Mouse (Mus musculus): ENCODE measurements around the gene Lcp2.
A peak's percentile ranks its signal among the peaks of the same experiment; 100 is the strongest.

The Lcp2 gene

DNA sequence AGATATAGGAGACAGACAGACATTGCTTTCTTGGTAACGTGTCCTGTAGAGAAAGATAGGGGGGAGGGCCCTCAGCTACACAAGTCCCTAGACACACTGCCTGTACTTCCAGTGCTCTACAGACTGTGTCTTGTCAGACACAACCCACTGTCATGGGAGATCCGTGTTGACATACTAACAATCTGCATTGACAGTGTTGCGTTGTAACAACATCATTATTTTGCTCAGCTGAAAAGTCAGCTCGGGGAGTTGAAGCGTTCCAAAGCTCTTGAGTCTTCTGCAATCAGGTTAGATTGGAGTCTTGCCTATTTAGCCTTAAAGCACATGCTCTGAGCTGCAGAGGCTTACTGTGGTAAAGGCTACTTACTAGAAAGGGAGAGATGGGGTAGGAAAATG, 820 bp downstream of the Lcp2 start:
- no peak for DNase-seq (ENCODE audit: low spot score)

DNA sequence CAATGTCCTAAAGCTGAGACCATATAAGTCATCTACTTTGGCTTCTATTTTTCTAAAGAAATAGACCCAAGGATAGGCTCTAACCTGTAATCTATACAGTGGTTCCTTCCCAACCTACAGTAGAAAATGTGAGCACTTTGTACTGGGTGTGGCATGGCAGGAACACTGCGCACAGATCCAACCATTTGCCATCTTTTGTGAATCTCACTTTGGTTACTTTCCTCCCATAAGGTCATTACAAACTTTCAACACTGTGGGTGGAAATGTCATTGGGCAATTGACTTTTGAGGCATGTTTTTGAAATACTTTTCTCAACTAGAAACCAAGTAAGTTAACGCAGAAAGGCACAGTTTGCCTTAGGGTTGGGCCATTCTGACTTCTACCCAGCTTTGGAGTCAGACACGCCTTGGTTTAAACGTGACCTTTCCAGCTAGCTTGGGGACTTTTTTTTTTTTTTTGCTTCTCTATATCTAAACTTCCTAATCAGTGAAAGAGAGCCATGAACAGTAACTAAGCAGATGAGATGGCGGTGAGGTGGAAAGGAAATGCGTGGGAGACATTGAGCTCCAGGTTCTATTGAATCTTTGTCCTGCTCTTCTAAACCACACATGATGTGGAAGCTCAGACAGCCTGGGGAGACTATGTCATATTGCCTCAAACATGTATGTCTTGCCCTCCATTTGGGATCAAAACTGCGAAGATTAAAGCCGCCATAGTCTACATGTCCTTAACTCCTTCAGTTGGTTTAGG, 1.8 kb downstream of the Lcp2 start:
- DNase-seq (ENCODE audit: low spot score) = no peak

DNA sequence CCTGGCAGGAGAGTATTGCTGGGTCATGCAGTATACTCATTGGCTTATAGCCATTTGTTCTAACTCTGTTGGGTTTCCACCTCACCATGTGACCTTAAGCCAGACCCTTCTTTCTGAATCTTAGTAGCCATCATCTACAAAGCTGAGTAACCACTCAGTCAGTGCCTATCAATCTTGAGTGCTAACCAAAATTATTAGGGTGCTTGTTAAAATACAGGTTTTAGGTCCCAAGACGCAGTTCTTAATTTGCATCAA, 2.3 kb downstream of the Lcp2 start:
- DNase-seq (ENCODE audit: low spot score) = no peak

DNA sequence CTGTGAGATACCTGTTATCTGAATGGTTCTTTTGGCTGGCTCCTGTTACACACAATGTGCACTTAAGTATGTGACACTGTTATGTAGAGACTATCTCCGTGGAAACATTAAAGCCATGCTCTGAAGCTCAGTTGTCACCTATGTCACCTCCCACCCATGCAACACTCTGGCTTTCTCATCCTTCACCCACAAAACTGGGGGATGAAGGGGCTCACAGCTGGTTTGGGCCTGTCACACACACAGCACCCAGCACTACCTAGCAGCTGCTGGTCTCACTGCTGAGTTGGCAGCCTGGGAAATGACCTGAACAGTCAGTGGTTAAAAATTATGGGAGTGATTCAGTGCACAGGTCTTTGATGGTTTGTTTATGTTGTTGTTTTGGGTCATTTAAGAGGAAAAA, 3.3 kb downstream of the Lcp2 start:
- DNase-seq (ENCODE audit: low spot score) = no peak

DNA sequence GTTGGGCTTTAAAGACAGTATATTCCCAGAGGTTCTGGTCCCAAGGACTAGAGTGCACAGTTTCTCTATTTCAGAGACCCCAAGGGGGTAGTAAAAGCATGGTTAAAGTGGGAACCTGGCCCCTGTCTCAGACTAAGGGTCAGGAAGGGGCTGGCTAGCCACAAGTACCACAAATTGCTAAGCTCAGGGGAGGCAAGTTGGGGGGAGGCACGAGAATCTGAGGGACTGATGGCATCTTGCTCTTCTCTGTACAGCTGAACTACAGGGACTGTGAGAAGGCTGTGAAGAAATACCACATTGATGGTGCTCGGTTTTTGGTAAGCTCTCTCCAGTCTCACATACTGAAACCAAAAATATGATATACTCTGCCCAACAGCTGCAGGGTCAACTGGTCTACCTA, 3.9 kb downstream of the Lcp2 start:
- no peak for DNase-seq (ENCODE audit: low spot score)

DNA sequence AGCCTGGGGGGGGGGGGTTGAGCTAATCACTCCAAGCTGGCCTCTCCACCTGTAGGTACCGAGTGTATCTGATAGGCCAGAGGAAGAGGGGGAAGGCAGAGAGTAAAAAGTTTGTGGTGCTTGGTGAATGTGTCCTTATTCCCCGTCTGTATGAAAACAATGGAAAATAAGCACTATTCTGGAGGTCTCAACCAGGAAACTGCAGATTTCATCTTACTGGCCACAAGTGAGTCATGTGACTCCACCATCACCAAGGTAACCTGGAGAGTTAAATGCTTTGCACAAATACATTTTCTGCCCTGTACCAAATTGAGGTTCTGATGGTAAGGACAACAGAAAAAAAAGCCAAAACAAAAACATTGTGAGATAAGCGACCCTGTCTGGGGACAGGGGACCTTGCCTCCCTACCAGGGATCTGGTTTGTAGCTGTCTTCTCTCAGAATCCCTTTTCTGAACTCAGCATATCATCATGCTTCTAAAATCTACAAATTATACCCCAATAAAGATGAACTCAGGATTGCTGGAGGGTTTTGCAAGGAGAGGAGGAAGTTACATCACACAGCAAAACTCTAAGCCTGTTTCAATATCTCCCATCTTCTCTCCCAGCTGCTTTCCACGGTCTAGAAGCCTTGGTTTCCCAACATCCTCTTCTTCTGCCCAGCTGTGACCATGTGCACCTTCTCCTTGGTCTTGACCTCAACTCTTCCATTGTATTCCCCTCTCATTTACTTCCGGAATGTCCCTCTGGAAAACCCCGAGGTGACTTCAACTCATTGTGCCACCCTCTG, 6.5 kb downstream of the Lcp2 start:
- DNase-seq (ENCODE audit: low spot score) = no peak

DNA sequence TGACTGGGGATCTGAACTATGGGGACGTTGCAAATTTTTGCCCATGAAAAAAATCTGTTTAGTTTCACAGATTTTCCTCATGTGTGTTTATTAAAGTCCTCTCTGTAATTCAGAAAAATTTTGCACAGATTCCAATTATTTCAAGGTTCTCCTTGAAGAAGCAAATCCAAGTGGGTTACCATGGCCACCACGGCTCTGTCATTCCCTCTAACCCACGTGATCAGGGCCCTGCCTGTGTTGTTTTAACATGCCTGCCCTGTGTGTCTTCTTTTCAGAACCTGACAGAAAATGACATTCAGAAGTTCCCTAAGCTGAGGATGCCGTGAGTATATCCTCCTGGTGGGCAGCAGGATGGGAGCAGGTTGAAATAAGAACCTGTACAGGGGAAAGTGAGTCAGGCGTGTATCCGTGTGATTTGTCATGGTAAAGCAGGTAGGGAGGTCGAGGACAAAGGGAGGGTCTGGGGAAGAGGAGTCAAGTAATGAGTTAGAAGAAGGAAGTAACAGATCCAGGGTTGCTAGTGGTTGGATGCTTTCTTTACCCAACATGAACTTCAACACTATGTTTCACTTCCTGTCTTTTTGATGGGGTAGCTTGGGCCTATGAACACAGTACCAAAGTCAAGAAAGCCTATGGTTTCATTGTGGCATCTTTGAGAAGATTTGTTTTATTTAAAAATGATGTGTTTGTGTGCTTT, 7.5 kb downstream of the Lcp2 start:
- DNase-seq (ENCODE audit: low spot score) = no peak

DNA sequence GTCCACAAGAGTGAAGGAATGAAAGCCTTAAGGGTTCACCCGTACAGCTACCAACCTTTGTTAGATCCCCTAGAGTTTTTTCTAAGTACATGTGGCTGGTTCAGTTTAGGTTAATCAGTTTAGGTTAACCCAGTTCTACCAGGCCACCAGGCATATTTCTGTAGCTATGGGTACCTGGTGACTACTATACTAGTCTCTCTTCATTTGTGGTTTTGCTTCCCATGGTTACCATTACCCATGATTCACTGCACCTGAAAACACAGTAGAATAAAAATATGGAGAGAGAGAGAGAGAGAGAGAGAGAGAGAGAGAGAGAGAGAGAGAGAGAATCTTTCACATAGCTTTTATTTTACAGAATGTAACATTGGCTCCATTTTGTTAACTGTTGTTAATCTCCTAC, 10.0 kb downstream of the Lcp2 start:
- DNase-seq (ENCODE audit: low spot score) = no peak

DNA sequence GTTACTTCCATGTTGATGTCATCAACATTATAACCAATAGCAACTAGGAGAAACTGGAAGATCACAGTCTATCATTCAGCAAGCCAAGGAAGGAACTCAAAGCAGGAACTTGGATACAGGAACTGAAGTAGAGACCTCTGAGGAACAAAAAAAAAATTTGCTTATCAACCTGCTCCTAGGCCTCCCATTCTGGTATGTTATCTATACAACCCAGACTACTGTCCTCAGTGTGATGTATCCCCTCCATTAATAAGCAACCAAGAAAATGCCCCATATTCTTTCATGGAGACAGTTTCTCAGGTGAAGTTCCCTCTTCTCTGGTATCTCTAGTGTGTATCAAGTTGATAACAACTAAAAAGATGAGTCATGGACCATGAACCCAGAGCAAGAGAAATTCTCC, 11.6 kb downstream of the Lcp2 start:
- no peak for DNase-seq (ENCODE audit: low spot score)

DNA sequence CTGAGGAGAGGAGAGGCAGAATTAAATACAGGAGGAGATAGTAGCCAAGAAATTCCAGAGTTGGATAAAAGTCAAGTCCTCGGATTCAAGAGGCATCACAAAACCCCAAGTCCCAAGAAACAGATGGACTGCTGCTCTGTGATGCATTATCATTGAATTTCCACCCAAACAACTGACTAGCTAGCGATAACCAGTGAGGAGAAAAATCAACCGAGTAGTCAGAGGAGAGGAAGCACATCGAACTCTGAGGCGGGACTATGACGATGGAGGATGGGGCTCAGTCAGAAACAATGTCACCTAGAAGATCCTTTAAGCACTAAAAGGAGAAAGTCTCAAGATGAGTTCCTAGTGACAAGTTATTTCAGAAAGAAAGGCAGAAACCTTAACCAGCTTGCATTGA, 12.2 kb downstream of the Lcp2 start:
- no peak for DNase-seq (ENCODE audit: low spot score)

DNA sequence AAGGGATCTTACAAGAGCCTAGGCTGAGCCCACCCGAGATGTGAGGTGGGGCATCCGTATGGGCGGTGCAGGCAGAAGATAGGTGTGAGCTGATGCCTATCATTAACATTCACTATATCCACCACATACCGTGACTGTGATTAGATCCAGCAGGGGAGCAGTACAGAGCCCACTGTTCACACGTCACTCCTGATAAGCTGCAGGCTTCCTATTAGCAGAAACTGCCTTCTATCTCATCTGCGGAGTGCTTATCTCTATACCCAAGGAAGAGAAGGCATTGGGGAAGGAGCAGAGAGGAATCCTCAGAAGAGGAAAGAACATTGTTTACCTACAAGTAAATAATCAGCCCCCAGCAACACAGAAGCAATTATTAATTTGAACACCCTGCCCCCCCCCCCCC, 15.0 kb downstream of the Lcp2 start:
- no peak for DNase-seq (ENCODE audit: low spot score)

DNA sequence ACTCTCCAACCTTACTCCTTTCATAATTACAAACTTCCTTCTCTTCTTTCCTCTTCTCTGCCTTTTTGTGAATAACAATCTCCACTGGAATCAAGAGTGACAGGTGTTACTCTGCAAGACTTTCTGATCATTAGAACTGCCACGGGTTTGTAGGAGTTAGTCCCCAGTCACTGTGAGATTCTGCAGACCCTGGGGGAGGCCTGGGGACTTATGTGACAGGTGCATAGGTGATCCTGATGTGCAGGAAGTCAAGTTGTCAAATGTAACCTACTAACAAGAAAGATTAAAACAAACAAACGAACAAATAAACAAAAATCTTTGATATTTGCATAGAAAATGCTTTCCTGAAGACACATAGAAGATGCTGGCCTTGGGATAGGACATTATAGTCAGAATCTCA, 16.5 kb downstream of the Lcp2 start:
- no peak for DNase-seq (ENCODE audit: low spot score)

DNA sequence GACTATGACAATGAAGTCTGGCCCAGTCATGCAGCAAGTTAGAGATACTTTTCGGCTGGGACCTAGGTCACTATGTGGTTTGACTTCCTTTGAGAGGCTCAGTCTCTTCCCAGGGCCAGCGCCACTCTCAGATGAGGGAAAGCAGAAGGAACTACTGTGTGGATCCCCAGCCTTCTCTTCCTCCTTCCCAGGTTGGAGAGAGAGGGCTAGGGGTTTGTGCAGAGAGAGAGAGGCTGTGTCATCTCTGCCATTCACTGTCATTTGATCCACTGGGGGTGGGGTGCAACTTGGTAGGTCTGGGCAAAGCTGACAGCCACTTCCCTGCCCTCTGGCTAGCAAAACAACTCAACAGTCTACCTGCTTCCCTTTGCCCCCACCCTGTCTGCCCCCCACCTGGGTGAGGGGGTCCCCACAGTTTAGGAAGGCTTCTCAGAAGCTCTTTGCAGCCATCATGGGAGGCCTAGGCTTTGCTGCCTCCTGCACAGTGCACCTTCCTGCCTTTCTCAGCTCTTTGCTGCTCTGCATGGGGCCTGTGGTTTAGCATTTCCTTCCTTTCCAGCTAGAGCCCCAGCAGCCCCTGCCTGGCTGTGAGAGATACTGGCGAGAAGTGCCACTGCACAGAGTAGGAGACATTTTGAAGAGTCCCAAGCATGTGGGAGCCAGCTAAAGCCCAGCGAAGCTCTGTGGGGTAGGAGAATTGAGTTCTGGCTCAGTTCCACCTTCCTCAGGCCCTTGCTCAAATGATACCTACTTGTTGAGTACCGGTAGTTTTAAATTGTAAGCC, 17.2 kb downstream of the Lcp2 start:
- DNase-seq (ENCODE audit: low spot score) = no peak

DNA sequence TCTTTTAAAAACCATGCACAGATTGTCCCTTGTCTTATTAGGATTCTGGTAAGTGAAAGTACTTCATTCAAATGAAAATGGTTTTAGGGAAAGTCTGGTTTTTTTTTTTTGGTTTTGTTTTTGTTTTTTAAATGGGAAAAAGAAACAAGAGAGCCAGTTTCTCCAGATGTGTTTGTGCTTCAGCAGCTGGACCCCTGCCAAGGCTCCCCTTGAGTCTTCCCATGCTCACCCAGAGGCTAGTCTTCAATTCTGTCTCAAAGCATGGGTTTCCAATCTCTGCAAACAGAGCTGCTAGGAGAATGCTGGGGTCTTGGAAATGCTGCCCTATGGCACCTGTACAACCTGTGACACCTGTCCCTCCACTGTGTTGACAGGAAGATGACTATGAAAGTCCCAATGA, 23.9 kb downstream of the Lcp2 start:
- DNase-seq (ENCODE audit: low spot score) = peak; percentile 59

DNA sequence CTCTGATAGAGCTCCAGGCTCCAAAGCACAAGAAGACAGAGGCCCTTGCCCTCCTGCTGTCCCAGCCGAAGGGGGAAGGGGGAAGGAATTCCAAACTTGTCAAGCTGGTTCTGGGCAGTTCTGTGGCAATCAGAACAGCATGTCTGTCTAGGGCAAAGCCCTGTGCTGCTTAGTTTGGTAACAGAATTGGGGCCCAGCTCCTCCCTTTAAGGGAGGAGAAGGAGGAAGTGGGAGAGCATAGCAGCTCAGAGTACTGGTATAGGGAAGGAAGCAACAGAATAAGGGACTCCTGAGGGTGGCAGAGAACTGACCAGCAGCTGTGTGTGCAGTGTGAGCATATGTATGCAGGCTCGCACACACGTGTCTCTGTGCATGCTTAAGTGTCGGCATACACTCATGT, 25.6 kb downstream of the Lcp2 start:
- no peak for DNase-seq (ENCODE audit: low spot score)

DNA sequence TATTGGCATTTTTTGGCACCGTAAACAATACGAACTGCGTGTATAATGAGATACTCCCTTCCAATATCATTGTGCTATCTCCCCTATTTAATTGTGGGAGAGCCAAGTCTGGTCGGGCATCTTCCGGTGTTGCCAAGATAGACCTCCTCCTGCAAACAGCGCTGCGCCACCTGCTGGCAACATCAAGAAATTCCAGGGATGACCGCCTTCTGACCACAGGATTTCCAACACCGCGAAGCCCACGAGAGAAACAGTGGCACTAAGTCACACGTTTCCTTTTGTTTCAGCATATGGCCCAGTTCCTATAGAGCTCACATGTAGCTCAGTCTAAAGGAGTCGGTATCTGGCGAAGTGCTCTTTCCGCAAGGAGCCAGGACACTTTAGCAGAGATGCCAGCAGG, 27.1 kb downstream of the Lcp2 start:
- DNase-seq (ENCODE audit: low spot score) = peak; percentile 86

DNA sequence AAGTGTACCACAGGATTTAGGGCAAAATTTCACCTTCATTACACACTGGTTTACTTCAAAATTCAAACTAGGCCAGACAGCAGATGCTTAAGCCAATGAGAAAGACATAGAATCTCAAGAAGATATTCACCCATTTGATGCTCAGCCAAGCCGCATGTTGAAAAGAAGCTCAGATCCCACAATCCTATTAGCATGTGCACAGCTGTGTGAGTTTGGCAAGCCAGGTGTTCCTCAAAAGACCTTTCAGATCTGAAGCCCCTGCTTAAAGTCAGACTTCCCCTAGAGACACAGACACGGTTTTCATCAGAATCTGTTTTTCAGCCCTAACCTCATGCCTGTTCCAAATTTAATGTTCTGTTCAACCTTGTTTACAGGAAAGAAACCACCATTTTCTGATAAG, 31.1 kb downstream of the Lcp2 start:
- no peak for DNase-seq (ENCODE audit: low spot score)

DNA sequence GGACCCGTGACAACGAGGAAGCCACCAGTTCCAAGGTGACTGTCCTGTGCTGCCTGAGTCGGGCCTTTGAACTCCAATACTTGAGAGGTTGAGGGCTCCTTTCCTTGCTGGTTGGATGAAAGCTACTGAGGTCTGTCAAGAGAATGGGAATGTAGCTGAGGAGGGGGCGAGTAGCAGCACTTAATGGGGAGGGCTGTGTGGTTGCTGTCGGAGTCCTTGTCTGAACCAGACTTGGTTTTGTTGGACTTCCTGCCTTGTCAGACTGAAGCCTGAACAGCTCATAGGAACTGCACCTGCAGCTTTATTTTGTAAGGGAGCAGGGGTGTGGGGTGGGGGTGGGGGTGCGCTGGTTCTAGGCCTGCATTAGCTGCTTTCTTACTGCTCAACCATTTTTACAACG, 31.9 kb downstream of the Lcp2 start:
- no peak for DNase-seq (ENCODE audit: low spot score)

DNA sequence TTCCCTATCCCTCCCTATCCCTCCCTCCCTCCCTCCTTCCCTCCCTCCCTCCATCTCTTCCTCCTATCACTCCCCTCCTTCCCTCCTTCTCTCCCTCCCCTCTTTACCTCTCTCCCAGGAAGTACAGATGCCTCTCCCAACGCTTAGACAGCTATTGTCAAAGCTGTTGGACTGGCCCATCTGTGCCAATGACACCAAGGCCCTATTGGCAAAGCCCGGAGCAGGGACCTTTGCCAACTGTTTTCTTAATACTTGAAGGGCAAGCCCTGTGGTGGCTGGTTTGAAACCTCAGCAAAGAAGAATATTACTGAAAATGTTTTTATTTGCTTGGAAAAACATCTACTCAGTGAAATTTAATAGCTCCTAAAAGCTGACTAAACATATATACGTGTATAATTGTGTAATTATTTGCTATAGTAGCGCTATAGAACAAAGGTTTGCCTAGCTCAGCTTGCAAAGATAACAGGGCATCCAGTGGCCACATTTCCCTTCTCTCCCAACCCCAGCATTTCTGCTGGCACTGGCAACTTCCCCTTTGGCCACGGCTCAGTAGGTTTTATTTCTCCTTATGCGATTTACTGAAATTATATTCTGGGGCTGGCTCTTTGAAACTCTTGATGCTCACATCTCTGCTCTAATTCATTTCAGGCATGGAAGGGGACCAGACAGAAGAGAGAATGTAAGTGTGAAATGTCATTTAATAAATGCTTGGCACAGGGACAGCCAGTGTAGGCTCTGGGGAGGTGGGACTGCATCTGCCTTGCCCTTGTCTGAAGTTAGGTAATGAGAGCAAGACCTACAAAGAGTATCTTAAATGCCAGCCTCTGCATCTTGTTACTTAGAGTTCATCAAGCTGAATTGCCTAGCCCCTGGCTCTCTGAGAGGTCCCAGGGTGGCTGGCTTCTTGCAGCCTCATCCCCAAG, 33.1 kb downstream of the Lcp2 start:
- no peak for DNase-seq (ENCODE audit: low spot score)

DNA sequence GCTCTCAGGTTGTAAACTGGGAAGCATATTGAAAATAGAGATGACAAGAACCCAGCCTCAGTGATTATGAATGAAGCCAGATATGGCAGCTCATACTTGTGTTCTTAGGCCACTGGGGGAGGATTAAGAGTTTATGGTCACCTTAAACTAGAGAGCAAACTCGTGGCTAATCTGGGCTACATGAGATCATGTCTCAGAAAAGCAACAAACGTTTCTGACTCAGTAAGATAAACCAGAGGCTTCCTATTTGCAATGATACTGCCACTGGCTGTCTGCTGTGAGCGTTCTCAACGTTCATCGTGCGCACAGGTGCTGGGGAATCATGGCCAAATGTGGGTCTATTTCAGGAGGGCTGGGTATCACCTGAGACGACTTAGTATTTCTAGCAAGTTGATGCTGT, 37.1 kb downstream of the Lcp2 start:
- no peak for DNase-seq (ENCODE audit: low spot score)

DNA sequence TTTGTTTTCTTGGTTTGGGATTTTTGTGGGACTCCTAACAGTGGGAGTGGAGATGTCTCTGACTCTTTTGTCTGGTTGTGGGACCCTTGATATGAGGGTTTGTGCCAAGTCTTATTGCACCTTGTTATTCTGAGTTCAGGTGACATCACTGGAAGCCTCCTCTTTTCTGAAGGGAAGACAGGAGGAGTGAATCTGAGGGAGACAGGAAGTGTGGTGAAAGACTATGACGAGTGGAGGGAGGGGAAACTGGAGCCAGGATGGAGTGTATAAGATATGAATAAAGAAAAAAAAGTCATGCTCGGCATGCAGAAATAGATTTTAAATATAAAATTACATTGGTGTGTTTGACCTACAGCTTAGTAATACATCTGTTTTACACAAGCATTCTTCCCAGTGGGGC, 37.9 kb downstream of the Lcp2 start:
- no peak for DNase-seq (ENCODE audit: low spot score)
